Mouse (Mus musculus): ENCODE data around the gene Col18a1. TPM values are rescaled to one million over a fixed set of nuclear protein-coding genes. Genes with fewer than 3 reads are reported as not detected.

Gene Col18a1
- polyA plus RNA-seq, 1 experiment, result 3.4 TPM

GRCm38 (mm10) chr10:77056768-77057167 lies 109.6 kb downstream of the Col18a1 start:
- WGBS, result 67% methylated on average over 10 of the region's 10 CpGs
- TF ChIP-seq POLR2A (IDR thresholded peaks at IDR 0.05; ENCODE audit: borderline replicate concordance, control insufficient read depth, low read depth, low read length) (no peak), CTCF (IDR thresholded peaks at IDR 0.05; ENCODE audit: control insufficient read depth, insufficient read depth, low read length) (no peak)
- Histone ChIP-seq H3K27ac (ENCODE audit: control insufficient read depth, insufficient read depth, low read depth, low read length, poor library complexity) (peak overlapping the region; percentile 56; the same call in 1 of the 2 replicates), H3K4me1 (ENCODE audit: control insufficient read depth, insufficient read depth, low read length) (no peaks in the 10 kb centered on the region), H3K4me3 (replicated peaks; ENCODE audit: control insufficient read depth, low read depth, low read length) (no peak overlapping the region)

- no peaks in the 10 kb centered on the region for H3K4me1 ChIP-seq (ENCODE audit: control insufficient read depth, insufficient read depth, low read length)
- H3K27ac ChIP-seq (ENCODE audit: control insufficient read depth, insufficient read depth, low read depth, low read length, poor library complexity), result no peak overlapping the region
- 87% methylated on average over 3 of the region's 3 CpGs for whole genome bisulfite sequencing
- no peak overlapping the region for H3K4me3 ChIP-seq (replicated peaks; ENCODE audit: control insufficient read depth, low read depth, low read length)
- TF ChIP-seq POLR2A (IDR thresholded peaks at IDR 0.05; ENCODE audit: borderline replicate concordance, control insufficient read depth, low read depth, low read length) (no peak), CTCF (IDR thresholded peaks at IDR 0.05; ENCODE audit: control insufficient read depth, insufficient read depth, low read length) (no peak)
Observed at GRCm38 (mm10) chr10:77048606-77049005, 117.7 kb downstream of the Col18a1 start.

DNA sequence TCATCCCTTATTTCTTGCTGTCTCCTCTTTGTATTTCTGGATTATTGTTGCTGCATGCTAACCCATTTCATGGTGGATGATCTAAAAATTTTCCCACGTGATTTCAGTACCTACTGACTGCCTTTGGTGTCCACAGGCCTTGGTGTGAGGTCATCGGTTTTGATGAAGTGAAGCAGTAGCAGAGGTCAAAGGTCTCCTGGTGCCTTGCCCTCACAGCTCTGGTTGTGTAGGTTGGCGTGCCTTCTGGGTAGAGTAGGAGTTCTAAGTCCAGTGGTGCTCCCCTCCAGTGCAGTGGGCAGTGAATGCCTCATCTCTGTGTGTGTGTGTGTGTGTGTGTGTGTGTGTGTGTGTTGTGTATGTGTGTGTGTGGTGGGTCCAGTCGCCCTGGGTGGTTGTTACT lies 118.2 kb downstream of the Col18a1 start:
- Histone ChIP-seq H3K27ac (ENCODE audit: control insufficient read depth, insufficient read depth, low read depth, low read length, poor library complexity) (no peak overlapping the region), H3K4me3 (replicated peaks; ENCODE audit: control insufficient read depth, low read depth, low read length) (no peak overlapping the region), H3K4me1 (ENCODE audit: control insufficient read depth, insufficient read depth, low read length) (no peaks in the 10 kb centered on the region)
- WGBS, result 76% methylated on average over 4 of the region's 4 CpGs
- TF ChIP-seq CTCF (IDR thresholded peaks at IDR 0.05; ENCODE audit: control insufficient read depth, insufficient read depth, low read length) (no peak), POLR2A (IDR thresholded peaks at IDR 0.05; ENCODE audit: borderline replicate concordance, control insufficient read depth, low read depth, low read length) (no peak)

DNA sequence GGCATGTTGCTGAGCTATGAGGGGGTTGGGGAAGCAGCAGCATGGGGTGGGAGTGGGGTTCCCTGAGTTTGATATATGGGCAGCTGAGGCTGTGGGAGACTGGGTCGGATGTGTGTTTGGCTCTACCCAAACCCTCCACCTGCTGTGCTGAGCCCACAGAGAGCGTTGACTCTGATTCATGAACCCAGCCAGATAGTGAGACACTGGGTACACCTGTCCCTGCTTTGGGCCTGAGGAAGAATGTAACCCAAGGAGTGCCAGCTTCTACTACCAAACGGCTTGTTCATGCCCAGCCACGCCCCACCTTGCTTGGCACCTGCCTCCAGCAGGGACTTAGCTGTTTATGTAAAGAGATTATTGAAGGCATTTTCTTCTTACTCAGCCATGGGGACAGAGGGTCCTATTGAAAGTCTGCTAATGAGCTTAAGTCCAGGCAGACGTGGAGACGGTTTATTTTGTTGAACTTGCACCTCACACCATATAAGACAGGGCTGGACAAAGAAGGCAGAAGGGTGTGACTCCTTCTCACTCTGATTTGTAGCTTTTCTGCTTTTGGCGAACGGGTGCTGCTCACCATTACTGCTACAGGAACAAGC lies 127.7 kb downstream of the Col18a1 start:
- Histone ChIP-seq H3K4me1 (ENCODE audit: control insufficient read depth, insufficient read depth, low read length) (no peaks in the 10 kb centered on the region), H3K4me3 (replicated peaks; ENCODE audit: control insufficient read depth, low read depth, low read length) (no peak overlapping the region), H3K27ac (ENCODE audit: control insufficient read depth, insufficient read depth, low read depth, low read length, poor library complexity) (no peak overlapping the region)
- TF ChIP-seq CTCF (IDR thresholded peaks at IDR 0.05; ENCODE audit: control insufficient read depth, insufficient read depth, low read length), result no peak
- TF ChIP-seq POLR2A (IDR thresholded peaks at IDR 0.05; ENCODE audit: borderline replicate concordance, control insufficient read depth, low read depth, low read length), result no peak
- 84% methylated on average over 8 of the region's 8 CpGs for whole genome bisulfite sequencing

DNA sequence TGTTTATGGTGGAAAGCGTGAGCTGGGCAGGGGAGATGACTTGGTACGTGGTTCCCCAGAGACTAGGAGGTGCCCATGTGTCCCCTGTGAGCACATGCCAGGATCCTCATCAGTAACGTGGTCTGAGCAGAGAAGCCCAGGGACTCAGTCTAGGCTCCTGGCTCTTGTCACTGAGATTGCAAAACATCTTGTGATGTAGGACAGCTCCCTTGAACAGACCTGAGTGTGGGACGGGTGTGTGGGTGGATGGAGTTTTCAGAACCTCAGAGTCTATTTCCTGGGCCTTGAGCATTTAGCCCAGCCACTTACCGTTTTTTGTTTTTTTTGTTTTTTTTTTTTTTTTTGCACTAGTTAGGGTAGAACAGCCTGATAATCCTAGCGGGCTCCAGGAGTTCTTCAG lies 130.9 kb downstream of the Col18a1 start:
- WGBS, result 50% methylated on average over 6 of the region's 6 CpGs
- no peak overlapping the region for H3K4me3 ChIP-seq (replicated peaks; ENCODE audit: control insufficient read depth, low read depth, low read length)
- no peak overlapping the region for H3K27ac ChIP-seq (ENCODE audit: control insufficient read depth, insufficient read depth, low read depth, low read length, poor library complexity)
- TF ChIP-seq POLR2A (IDR thresholded peaks at IDR 0.05; ENCODE audit: borderline replicate concordance, control insufficient read depth, low read depth, low read length) (no peak), CTCF (IDR thresholded peaks at IDR 0.05; ENCODE audit: control insufficient read depth, insufficient read depth, low read length) (no peak)
- no peaks in the 10 kb centered on the region for H3K4me1 ChIP-seq (ENCODE audit: control insufficient read depth, insufficient read depth, low read length)

GRCm38 (mm10) chr10:77033323-77034025 lies 132.9 kb downstream of the Col18a1 start:
- no peak overlapping the region for H3K27ac ChIP-seq (ENCODE audit: control insufficient read depth, insufficient read depth, low read depth, low read length, poor library complexity)
- TF ChIP-seq CTCF (IDR thresholded peaks at IDR 0.05; ENCODE audit: control insufficient read depth, insufficient read depth, low read length) (no peak), POLR2A (IDR thresholded peaks at IDR 0.05; ENCODE audit: borderline replicate concordance, control insufficient read depth, low read depth, low read length) (no peak)
- WGBS, result under 1% methylated on average over 30 of the region's 30 CpGs
- no peaks in the 10 kb centered on the region for H3K4me1 ChIP-seq (ENCODE audit: control insufficient read depth, insufficient read depth, low read length)
- H3K4me3 ChIP-seq (replicated peaks; ENCODE audit: control insufficient read depth, low read depth, low read length), result peak overlapping the region; percentile 74

DNA sequence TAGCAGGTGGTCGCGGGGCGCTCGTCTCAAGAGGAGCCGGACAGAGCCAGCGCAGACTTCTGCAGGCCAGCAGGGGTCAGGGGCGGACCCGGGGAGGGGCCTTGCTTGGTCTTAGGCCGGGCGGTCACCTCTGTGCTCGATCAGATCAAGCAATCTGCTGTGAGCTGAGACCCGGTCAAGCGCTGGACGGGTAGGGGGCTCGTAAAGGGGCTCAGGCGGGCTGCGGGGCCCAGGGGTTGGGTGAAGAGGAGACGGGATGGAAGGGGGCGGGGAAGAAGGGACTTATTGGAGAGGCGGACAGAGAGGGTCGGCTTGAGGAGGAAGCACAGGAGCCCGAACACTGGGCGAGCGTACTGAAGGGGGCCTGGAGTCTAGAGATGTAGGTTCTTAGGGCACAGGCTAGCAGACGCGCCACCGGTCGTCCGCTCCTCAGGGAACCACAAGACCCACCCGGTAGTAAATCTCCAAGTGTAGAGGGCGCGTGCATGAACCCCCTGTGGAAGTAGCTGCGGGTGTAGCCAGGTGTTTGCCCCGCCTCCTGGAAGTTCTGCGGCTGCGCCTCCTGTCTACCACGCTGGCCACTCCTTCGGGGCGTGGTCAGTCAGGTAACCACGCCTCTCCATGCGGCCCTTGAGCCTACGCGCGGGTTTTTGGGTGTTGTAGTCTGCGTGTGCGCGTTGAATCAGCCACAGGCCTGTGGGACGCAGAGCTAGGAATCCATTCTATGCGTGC lies 133.6 kb downstream of the Col18a1 start:
- TF ChIP-seq CTCF (IDR thresholded peaks at IDR 0.05; ENCODE audit: control insufficient read depth, insufficient read depth, low read length) (0 out of 2 replicates have a peak, but pooled peaks have one; percentile 2), POLR2A (IDR thresholded peaks at IDR 0.05; ENCODE audit: borderline replicate concordance, control insufficient read depth, low read depth, low read length) (peak; percentile 66; the same call in 1 of the 2 replicates)
- Histone ChIP-seq H3K4me3 (replicated peaks; ENCODE audit: control insufficient read depth, low read depth, low read length) (peak overlapping the region; percentile 74), H3K4me1 (ENCODE audit: control insufficient read depth, insufficient read depth, low read length) (no peaks in the 10 kb centered on the region), H3K27ac (ENCODE audit: control insufficient read depth, insufficient read depth, low read depth, low read length, poor library complexity) (no peak overlapping the region)
- 1% methylated on average over 49 of the region's 49 CpGs for WGBS

DNA sequence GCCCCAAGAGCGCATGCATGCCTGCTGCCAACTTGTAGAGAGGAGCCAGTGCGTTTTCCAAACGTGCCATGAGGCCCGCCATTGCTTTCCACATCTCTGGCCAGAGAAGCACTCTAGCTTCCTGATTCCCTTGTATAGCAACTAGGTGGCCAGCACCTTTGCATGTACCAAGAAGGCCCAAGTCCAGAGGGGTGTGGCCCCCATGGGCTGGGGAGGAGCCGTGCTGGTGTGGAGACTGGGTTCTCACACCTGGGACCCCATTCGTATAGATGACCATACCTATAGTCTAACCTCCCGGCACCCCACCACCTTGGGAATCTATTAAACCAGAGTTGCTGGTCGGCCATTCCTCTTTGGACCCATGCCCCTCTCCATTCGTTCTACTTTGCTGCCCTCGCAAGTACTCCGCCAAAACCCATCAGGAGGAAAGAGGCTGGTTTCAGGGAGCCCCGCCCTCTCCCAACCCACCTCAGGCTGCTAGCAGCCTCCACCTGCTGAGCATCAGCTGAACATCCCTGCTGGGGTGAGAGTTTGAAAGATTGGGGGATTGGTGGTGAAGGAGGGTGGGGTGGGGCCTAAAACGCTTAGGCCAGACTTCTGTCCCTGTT lies 134.5 kb downstream of the Col18a1 start, which contains the start of gene Slc19a1:
Gene Slc19a1, plus strand, starts transcription at position 474 of the 608 bp plus-strand sequence.
- Histone ChIP-seq H3K4me1 (ENCODE audit: control insufficient read depth, insufficient read depth, low read length) (no peaks in the 10 kb centered on the region), H3K27ac (ENCODE audit: control insufficient read depth, insufficient read depth, low read depth, low read length, poor library complexity) (no peak within 1 kb of the TSS), H3K4me3 (replicated peaks; ENCODE audit: control insufficient read depth, low read depth, low read length) (peak within 1 kb of the TSS; percentile 74)
- TF ChIP-seq CTCF (IDR thresholded peaks at IDR 0.05; ENCODE audit: control insufficient read depth, insufficient read depth, low read length) (no peak), POLR2A (IDR thresholded peaks at IDR 0.05; ENCODE audit: borderline replicate concordance, control insufficient read depth, low read depth, low read length) (no peak)
- WGBS, result 87% methylated on average over 13 of the region's 13 CpGs

Measured in bone marrow, adult 2 months (tissue).